Mouse (Mus musculus) mesoderm, embryonic 11.5 days (tissue): ENCODE results near the gene Fli1.

Source experiments
- DNase-seq: peaks from one replicate; pipeline ENCODE4 v3.0.0-alpha.2; 2012; ENCODE audit warnings: low read depth, low spot score

Gene Fli1

GRCm38 (mm10) chr9:32502256-32503010, 40.2 kb downstream of the Fli1 start:
- no peak for DNase-seq

GRCm38 (mm10) chr9:32500886-32501285, 41.8 kb downstream of the Fli1 start:
- no peak for DNase-seq

DNA sequence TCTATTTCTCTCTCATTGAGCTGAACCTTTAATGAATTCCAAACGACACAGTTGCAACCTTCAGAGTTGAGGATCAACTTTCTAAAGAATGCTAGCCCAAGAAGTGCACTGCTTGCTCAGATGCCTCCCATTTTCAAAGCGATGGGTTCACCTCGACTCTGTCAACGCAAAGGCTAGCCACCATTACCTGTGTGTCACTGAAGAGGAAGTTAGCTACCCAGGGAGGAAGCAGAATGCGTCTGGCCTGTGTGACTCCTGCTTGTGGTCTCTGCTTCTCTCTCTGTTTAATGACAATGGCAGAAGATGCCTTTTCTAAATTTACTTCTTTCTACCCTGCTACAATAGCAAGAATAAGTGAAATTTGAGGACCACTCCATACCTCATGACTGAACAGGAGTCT, 42.6 kb downstream of the Fli1 start:
- no peak for DNase-seq

- no peak for DNase-seq
These were observed 43.2 kb downstream of the Fli1 start for GRCm38 (mm10) chr9:32499469-32499868.

- DNase-seq, result no peak
These were observed 47.0 kb downstream of the Fli1 start for GRCm38 (mm10) chr9:32495643-32495997.

DNA sequence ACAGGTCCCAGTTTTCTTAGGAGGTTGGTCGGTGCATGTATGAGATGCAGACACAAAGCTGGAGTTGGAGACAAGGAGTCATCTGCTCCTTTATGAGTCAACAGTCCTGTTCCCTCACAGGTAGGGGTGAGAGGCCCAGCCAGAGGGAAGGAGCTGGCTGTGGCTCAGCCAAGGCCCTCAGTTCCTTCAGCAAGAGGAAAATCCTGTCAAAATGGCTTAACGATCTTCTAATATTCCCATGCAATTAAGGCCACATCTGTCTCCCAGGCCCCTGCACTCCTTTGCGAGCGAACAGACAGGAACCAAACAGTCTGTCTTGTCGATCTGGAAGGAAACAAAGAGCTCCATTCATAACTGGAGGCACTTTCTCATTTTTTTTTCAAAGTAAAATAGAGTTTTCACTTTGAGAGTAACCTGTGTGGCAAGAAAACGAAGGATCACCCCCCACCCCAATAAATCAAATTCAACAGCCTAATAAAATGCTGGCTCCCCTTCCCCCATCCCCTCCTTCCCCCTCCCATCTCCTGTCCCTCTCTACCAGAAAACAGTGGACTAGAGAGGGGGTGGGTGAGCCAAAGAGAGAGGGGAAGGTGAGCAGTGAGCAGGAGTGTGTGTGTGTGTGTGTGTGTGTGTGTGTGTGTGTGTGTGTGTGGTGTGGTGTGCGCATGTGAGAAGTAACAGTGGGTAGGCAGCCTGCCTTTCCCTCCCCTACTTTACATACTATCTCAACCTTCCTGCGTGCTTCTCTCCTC, 47.6 kb downstream of the Fli1 start:
- peak; percentile 69 for DNase-seq

DNA sequence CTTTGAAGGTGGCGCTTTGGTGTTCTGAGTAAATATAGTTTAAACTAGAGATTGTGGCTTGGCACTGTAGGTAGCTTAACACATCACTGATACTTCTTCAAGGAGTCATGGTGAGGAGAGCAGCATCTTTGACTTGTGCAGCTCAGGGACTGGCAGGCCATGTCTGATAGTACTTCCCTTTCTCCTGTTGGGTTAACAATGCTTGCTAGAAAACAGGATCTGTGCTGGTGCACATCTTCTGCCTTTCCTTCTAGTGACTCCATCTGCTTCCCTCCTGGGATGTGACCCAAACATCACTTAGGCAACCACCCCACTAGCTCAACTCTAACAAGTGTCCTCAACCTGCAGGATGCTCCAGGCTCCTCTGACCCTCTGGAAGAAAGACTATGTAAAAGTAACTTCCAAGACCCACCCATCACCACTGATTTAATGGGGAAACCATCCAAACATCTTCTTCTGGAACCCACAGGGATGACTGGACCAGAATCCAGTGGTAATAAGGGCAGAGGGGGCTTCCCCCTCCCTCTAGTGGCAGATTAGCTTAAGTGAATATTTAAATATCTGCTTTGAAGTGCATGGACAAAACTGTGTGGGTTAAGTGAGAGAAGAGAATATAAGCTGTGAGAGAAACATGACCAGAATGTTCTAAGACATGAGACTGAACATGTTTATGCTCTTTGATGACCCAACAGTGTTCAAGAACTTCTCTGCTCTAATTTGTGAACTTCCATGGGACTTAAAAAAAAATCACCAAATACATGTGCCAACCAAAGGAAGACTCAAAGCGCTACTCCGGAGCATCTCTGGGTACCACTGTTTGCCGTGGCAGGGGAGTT, 48.9 kb downstream of the Fli1 start:
- no peak for DNase-seq

GRCm38 (mm10) chr9:32492753-32493152, 49.9 kb downstream of the Fli1 start:
- no peak for DNase-seq

DNA sequence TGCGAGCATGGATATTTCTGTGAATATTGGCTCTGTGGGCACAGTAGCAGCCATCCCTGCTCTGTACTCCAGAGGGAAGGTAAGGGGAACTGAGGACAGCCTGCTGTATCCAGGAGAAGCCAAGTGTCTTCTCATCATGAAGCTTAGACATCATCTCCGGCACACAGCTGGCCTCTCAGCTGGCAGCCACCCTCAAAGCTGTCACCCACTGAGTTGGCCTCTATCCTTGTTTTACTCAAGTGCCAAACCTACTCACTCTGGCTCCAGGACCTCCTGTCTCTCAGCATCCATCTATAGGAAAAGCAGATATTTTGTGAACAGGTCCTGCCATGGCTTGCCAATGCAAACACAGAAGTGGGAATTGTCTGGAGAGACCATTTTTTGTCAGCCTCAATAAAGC, 51.2 kb downstream of the Fli1 start:
- DNase-seq, result no peak

GRCm38 (mm10) chr9:32489794-32490358, 52.8 kb downstream of the Fli1 start:
- peak; percentile 77 for DNase-seq

GRCm38 (mm10) chr9:32489315-32489714, 53.3 kb downstream of the Fli1 start:
- no peak for DNase-seq

DNA sequence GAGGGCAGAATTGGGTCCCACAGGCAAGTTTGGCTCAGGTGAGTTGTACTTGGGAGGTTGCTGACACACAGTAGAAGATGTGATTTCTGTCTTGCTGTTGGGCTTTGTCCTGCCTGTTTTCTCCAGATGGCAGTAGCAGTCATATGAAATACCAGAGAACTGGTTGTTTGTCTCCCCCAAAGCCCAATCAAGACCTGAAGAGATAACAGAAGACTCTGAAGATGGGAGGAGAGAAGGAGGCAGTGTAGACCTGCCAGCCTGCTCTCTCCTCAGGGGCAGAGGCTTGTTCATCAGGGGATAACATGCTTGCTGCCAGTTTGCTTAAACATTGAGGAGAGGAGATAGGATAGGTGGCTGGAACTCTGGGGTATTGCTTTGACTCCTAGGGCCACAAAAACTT, 54.0 kb downstream of the Fli1 start:
- no peak for DNase-seq

DNA sequence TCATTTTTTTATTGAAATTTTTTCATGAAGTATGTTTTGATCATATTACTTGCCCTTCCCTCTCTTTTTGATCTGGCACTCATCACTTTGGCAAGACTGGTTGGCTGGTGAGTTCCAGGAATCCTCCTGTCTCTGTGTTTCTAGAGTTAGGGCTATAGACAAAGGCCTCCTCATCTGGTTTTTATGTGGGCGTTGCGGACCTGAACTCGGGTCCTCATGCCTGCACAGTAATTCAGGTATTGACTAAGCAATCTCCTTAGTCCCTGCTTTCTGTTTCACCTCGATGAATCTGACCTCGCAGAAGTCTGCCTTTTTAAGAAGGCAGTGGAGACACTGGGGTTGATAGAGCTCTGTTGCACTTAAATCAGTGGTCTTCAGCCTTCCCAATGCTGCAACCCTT, 54.8 kb downstream of the Fli1 start:
- DNase-seq, result no peak

DNA sequence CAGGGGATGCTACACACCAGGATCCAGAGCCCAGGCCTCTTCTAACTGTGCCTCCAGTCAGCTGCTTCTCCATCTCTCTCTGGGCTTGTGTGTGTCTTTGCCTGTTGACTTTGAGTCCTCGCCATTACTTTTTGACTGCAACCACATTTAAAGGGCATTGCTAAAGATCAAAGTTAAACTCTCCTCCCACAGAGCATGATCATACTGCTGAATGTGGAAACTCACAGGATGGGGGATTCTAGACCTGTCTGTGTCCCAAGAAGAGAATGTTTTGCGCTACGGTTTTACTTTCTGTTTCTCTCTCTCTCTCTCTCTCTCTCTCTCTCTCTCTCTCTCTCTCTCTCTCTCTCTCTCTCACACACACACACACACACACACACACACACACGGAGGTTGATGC, 55.3 kb downstream of the Fli1 start:
- DNase-seq, result no peak

DNA sequence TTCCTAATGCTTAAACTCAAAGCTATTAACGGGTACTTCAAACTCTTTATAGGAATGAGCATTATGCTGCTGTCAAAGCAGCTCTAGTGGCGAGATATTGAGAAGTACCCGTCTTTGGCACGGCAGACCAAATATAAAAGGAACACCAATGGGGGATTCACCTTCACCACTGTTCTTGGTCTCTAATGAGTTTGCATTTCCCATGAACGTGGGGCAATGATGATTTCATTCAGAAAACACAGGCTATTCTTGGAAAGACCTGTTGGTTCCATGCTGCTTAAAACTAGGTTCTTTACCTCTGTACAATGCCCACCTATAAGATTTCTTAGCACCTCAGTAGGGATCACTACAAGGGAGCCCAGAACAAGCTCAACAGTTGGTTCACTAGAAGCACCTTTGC, 62.2 kb downstream of the Fli1 start:
- no peak for DNase-seq

DNA sequence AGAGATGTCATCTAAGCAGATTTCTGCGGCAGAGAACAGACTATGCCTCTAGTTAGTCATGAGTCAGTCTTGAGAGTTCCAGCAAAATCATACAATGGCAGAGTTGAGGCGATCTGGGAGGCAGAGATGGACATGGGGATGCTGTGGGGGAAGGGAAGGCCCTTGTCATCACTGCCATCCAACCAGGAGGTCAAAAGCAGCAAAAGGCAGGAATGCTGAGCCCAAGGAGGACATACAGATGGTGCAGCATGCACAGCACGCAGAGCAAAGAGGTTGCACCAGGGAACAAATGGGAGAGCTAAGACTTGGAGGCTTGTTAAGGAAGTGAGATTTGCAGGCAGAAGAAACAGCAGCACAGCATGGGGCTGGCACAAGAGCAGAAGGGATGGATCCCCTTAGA, 63.9 kb downstream of the Fli1 start:
- DNase-seq, result no peak

DNA sequence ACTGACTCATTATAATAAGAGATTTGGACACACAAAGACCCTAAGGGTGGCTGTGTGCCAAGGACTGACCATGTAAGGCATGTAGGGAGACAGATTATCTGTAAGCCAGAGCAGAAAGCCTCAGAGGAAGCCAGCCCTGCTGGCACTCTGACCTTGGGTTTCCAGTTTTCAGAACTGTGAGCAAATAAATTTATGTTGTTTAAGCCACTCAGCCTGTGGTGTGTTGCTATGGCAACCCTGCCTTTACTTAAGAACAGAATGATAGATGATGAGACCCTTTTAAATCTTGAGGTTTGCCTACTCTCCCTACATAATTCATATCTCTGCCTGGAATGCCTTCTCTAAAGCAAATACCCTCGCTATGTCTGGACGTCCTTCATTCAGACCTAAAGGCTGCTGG, 64.6 kb downstream of the Fli1 start:
- peak; percentile 67 for DNase-seq

GRCm38 (mm10) chr9:32476604-32477003, 66.1 kb downstream of the Fli1 start:
- DNase-seq, result no peak

GRCm38 (mm10) chr9:32474621-32475390, 67.9 kb downstream of the Fli1 start:
- DNase-seq, result no peak

DNA sequence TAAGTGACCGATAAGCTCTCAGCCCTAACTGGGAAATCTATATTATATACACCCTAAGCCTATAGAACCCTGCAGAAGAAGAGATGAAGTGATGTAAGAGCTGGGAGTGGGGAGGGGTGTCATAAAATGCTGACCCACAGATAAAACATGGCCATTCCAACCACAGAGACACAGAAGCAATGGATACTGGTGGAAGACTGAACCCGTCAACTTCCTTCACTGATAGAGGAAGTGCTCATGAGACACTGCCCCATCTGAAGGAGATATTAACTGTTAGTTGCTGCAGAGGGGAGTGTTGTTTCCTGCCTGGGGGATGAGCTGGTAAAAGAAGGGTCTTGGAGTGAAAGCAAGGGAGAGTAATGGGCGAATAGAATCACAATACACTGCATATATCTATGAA, 70.3 kb downstream of the Fli1 start:
- no peak for DNase-seq

GRCm38 (mm10) chr9:32469123-32469751, 73.4 kb downstream of the Fli1 start:
- no peak for DNase-seq
